Mouse (Mus musculus) ES-E14 (cell line): ENCODE results near the gene Homer2.

Source experiments
- CHD2 ChIP-seq: IDR thresholded peaks from 2 replicates; pipeline ENCODE4 v1.6.1; 2014; ENCODE audit warnings: mild to moderate bottlenecking, low read depth, low read length, inconsistent platforms
- HCFC1 ChIP-seq: IDR thresholded peaks from 2 replicates; pipeline ENCODE4 v1.6.1; 2012; ENCODE audit warnings: low read length, inconsistent platforms, borderline replicate concordance; ENCODE audit not compliant: insufficient read depth
- MAFK ChIP-seq: IDR thresholded peaks from 2 replicates; pipeline ENCODE4 v1.6.1; 2014; ENCODE audit warnings: mild to moderate bottlenecking, low read depth, low read length, inconsistent platforms; ENCODE audit not compliant: insufficient read depth

DNA sequence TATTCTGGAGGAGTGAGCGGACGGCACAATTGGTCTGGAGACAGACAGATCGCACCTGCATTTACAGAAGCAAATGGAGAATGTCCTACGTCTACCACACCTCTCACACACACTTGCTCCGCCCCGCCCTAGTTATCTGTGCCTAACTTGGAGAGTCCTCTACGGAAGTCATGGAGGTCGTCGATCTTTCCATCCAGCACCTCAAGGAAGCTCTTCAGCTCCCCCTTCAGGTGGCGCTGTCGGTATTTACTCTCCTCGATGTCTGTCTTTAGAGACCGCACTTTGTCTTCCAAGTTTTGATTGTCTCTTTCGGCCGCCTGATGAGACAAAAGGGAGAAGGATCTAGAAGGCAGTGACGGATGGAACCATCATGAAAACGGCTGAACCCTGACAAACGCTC, 97.2 kb downstream of the Homer2 start:
- TF ChIP-seq HCFC1 (no peak), MAFK (no peak), CHD2 (no peak)
